Mouse (Mus musculus) 416B (cell line): ENCODE data around the gene Cd180.
"Not testable (repeated sequence)": the region's sequence is repeated elsewhere in the genome, so short reads cannot be mapped to it uniquely, and the experiment has no call there.

Experiments
- DNase-seq: peaks from one replicate; pipeline ENCODE4 v3.0.0; 2011; ENCODE audit warnings: low read depth

The Cd180 gene

GRCm38 (mm10) chr13:102678482-102678881, 14.9 kb upstream of the Cd180 start:
- DNase-seq, result peak; percentile 91

GRCm38 (mm10) chr13:102684890-102685289, 8.5 kb upstream of the Cd180 start:
- no peak for DNase-seq

GRCm38 (mm10) chr13:102688121-102688520, 5.2 kb upstream of the Cd180 start:
- DNase-seq, result no peak

GRCm38 (mm10) chr13:102689201-102690090, 3.9 kb upstream of the Cd180 start:
- peak; percentile 31 for DNase-seq

- DNase-seq, result no peak
Measured at GRCm38 (mm10) chr13:102690184-102690583, 3.2 kb upstream of the Cd180 start.

- DNase-seq, result no peak
Measured at GRCm38 (mm10) chr13:102691408-102692150, 1.8 kb upstream of the Cd180 start.

GRCm38 (mm10) chr13:102694154-102694553, 796 bp downstream of the Cd180 start:
- DNase-seq, result peak; percentile 38

- peak; percentile 88 for DNase-seq
Measured at GRCm38 (mm10) chr13:102695121-102695905, 2.0 kb downstream of the Cd180 start.

GRCm38 (mm10) chr13:102698335-102698734, 5.0 kb downstream of the Cd180 start:
- no peak for DNase-seq

- peak; percentile 93 for DNase-seq
Measured at GRCm38 (mm10) chr13:102698751-102699323, 5.5 kb downstream of the Cd180 start.

GRCm38 (mm10) chr13:102700176-102700575, 6.8 kb downstream of the Cd180 start:
- DNase-seq, result peak; percentile 71

- no peak for DNase-seq
Measured at GRCm38 (mm10) chr13:102700744-102701143, 7.4 kb downstream of the Cd180 start.

GRCm38 (mm10) chr13:102716973-102717372, 23.6 kb downstream of the Cd180 start:
- DNase-seq, result peak; percentile 41

GRCm38 (mm10) chr13:102725416-102725815, 32.1 kb downstream of the Cd180 start:
- DNase-seq, result no peak

- DNase-seq, result no peak
Measured at GRCm38 (mm10) chr13:102725906-102726305, 32.5 kb downstream of the Cd180 start.

GRCm38 (mm10) chr13:102726876-102727275, 33.5 kb downstream of the Cd180 start:
- no peak for DNase-seq

- DNase-seq, result peak; percentile 36
Measured at GRCm38 (mm10) chr13:102728035-102728434, 34.7 kb downstream of the Cd180 start.

- DNase-seq, result not testable (repeated sequence)
Measured at GRCm38 (mm10) chr13:102728951-102729350, 35.6 kb downstream of the Cd180 start.

- no peak for DNase-seq
Measured at GRCm38 (mm10) chr13:102733063-102733462, 39.7 kb downstream of the Cd180 start.

GRCm38 (mm10) chr13:102737811-102738210, 44.5 kb downstream of the Cd180 start:
- no peak for DNase-seq

GRCm38 (mm10) chr13:102739720-102740535, 46.6 kb downstream of the Cd180 start:
- DNase-seq, result no peak
